25 mouse cellular contexts compared by ENCODE assay signal in the genomic region with DNA sequence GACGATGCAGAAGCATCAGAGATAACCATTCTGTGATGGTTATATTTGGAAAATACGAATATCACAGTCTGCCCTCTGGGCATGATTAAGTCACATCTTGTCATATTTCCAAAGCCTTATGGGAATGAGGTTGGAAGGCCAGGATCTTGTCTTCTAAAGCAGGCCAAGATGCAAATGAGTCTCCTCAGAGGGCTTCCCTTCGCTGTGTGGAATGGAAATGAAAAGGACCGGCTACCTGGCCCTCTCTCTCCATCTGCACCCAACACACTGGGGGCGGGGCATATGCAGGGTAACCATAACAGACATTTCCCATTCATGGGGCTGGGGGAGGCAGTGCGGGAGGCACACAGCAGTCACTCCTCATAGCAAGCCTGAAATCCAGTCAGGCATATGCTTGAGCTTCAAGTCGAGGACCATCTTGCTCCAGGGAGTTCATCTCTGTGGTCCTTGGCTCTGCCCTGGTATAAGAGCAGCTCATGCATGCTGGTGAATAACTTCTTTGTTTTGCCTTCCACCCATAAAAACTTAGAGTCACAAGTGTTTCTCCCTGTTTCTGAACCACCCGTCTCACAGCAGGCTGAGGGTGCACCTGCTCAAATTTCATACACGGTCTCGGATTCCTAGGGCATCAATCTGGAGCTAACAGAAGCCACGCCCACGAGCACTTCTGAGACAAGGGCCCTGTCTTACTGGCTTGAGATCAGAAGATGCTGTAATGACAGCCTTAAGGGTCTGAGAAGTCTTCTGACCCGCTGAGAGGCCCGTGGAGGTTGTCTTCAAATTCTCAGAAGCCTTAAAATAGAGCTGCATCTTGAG.
DNase-seq lines count a peak whose midpoint lies in the region; ATAC-seq lines count a peak whose summit lies in the region.
"Had no signal": no experiment of that assay in that cellular context is flagged by ENCODE, and none has a peak within 500 bp of the region (broad histone marks: within the 10 kb centered on the region; RNA-seq: fewer than 3 reads in every experiment).

No protein-coding gene starts in this region.

- no peak for ATAC-seq in forebrain, embryonic 15.5 days (replicated peaks)
- ATAC-seq in limb, embryonic 11.5 days (ENCODE audit: insufficient number of reproducible peaks, low FRiP score, low TSS enrichment, low read depth) = 0 out of 2 replicates have a peak, but pooled peaks have one; percentile 28
- no peak for ATAC-seq in neural tube, embryonic 12.5 days (ENCODE audit: low FRiP score, low read depth)
- ATAC-seq in neural tube, embryonic 15.5 days (ENCODE audit: low FRiP score) = no peak
- ATAC-seq: activated CD4-positive, CD25-positive, alpha-beta regulatory T cell, adult 4 months; hindbrain, postnatal 0 days; intestine, postnatal 0 days; midbrain, embryonic 16.5 days had no signal

- 0 out of 2 replicates have a peak overlapping the region, but pooled peaks have one; percentile 30 for H3K27ac ChIP-seq in forebrain, embryonic 10.5 days
- no peak overlapping the region for H3K27ac ChIP-seq in forebrain, embryonic 15.5 days (replicated peaks)
- H3K27ac ChIP-seq in limb, embryonic 11.5 days (replicated peaks; ENCODE audit: low read depth, low read length) = no peak overlapping the region
- no peak overlapping the region; the same call in 1 of the 2 replicates for H3K27ac ChIP-seq in limb, embryonic 10.5 days
- no peak overlapping the region for H3K27ac ChIP-seq in neural tube, embryonic 12.5 days
- no peak overlapping the region for H3K27ac ChIP-seq in neural tube, embryonic 15.5 days (replicated peaks)
- H3K27ac ChIP-seq: embryonic facial prominence, embryonic 13.5 days; heart, adult 2 months; heart, embryonic 15.5 days; hindbrain, postnatal 0 days; macrophage; stomach, postnatal 0 days had no signal

- no peak overlapping the region for H3K4me3 ChIP-seq in forebrain, embryonic 10.5 days
- H3K4me3 ChIP-seq in forebrain, embryonic 15.5 days = no peak overlapping the region
- no peak overlapping the region for H3K4me3 ChIP-seq in limb, embryonic 11.5 days (ENCODE audit: low read depth, low read length)
- no peak overlapping the region for H3K4me3 ChIP-seq in limb, embryonic 10.5 days
- no peak overlapping the region for H3K4me3 ChIP-seq in neural tube, embryonic 12.5 days
- no peak overlapping the region for H3K4me3 ChIP-seq in neural tube, embryonic 15.5 days (replicated peaks)
- H3K4me3 ChIP-seq: embryonic facial prominence, embryonic 13.5 days; heart, adult 2 months; heart, embryonic 15.5 days had no signal

- H3K36me3 ChIP-seq in forebrain, embryonic 10.5 days (replicated peaks) = no peaks in the 10 kb centered on the region
- no peaks in the 10 kb centered on the region for H3K36me3 ChIP-seq in forebrain, embryonic 15.5 days
- no peaks in the 10 kb centered on the region for H3K36me3 ChIP-seq in limb, embryonic 11.5 days (ENCODE audit: control insufficient read depth, insufficient read depth, low read length)
- H3K36me3 ChIP-seq in limb, embryonic 10.5 days = no peaks in the 10 kb centered on the region
- no peaks in the 10 kb centered on the region for H3K36me3 ChIP-seq in neural tube, embryonic 12.5 days
- H3K36me3 ChIP-seq in neural tube, embryonic 15.5 days = no peaks in the 10 kb centered on the region
- H3K36me3 ChIP-seq: embryonic facial prominence, embryonic 13.5 days; G1E; heart, embryonic 15.5 days had no signal

- no peak overlapping the region for H3K9ac ChIP-seq in forebrain, embryonic 15.5 days (replicated peaks)
- H3K9ac ChIP-seq in limb, embryonic 11.5 days (ENCODE audit: low read length) = no peak overlapping the region
- H3K9ac ChIP-seq in neural tube, embryonic 12.5 days = no peak overlapping the region
- H3K9ac ChIP-seq in neural tube, embryonic 15.5 days (replicated peaks) = no peak overlapping the region
- H3K9ac ChIP-seq: embryonic facial prominence, embryonic 13.5 days; heart, embryonic 15.5 days had no signal

- H3K27me3 ChIP-seq in forebrain, embryonic 10.5 days (ENCODE audit: poor library complexity, severe bottlenecking) = no peaks in the 10 kb centered on the region
- no peaks in the 10 kb centered on the region for H3K27me3 ChIP-seq in forebrain, embryonic 15.5 days
- H3K27me3 ChIP-seq in limb, embryonic 11.5 days (ENCODE audit: control insufficient read depth, insufficient read depth, low read length) = no peaks in the 10 kb centered on the region
- no peaks in the 10 kb centered on the region for H3K27me3 ChIP-seq in limb, embryonic 10.5 days (ENCODE audit: low read depth, poor library complexity, severe bottlenecking)
- no peaks in the 10 kb centered on the region for H3K27me3 ChIP-seq in neural tube, embryonic 12.5 days (replicated peaks)
- no peaks in the 10 kb centered on the region for H3K27me3 ChIP-seq in neural tube, embryonic 15.5 days (replicated peaks)
- H3K27me3 ChIP-seq: embryonic facial prominence, embryonic 13.5 days; heart, embryonic 15.5 days had no signal

- no peaks in the 10 kb centered on the region for H3K9me3 ChIP-seq in forebrain, embryonic 10.5 days
- no peaks in the 10 kb centered on the region for H3K9me3 ChIP-seq in forebrain, embryonic 15.5 days
- no peaks in the 10 kb centered on the region for H3K9me3 ChIP-seq in limb, embryonic 11.5 days (ENCODE audit: control insufficient read depth, low read length)
- no peaks in the 10 kb centered on the region for H3K9me3 ChIP-seq in limb, embryonic 10.5 days (replicated peaks)
- no peaks in the 10 kb centered on the region for H3K9me3 ChIP-seq in neural tube, embryonic 12.5 days
- no peaks in the 10 kb centered on the region for H3K9me3 ChIP-seq in neural tube, embryonic 15.5 days (replicated peaks)
- H3K9me3 ChIP-seq: embryonic facial prominence, embryonic 13.5 days; heart, embryonic 15.5 days had no signal

- no peak overlapping the region for H3K4me2 ChIP-seq in forebrain, embryonic 15.5 days (replicated peaks)
- H3K4me2 ChIP-seq in limb, embryonic 11.5 days (ENCODE audit: low read depth, severe bottlenecking) = no peak overlapping the region
- 0 out of 2 replicates have a peak overlapping the region, but pooled peaks have one; percentile 3 for H3K4me2 ChIP-seq in neural tube, embryonic 12.5 days (replicated peaks)
- no peak overlapping the region for H3K4me2 ChIP-seq in neural tube, embryonic 15.5 days
- H3K4me2 ChIP-seq: embryonic facial prominence, embryonic 13.5 days; heart, embryonic 15.5 days had no signal

- DNase-seq in forebrain, embryonic 10.5 days (ENCODE audit: extremely low spot score, low spot score) = no peak
- DNase-seq in limb, embryonic 11.5 days (ENCODE audit: low spot score) = peak; percentile 30
- no peak for DNase-seq in limb, embryonic 10.5 days (ENCODE audit: low spot score)
- DNase-seq in mesoderm, embryonic 11.5 days (ENCODE audit: low read depth, low spot score) = peak; percentile 55
- no peak for DNase-seq in heart, adult 9 months (ENCODE audit: low spot score in 2 of 2)
- DNase-seq: adrenal gland, postnatal 25 days; cerebellum, adult 11-12 months; cerebellum, postnatal 14 days; gastrocnemius, postnatal 10 days; heart, adult 2 months; heart, postnatal 4 days; liver; right cerebral cortex, adult 18-20 months had no signal

- WGBS in forebrain, embryonic 10.5 days = 71% methylated on average over 14 of the region's 14 CpGs
- WGBS in forebrain, embryonic 15.5 days = 60% methylated on average over 14 of the region's 14 CpGs
- 51% methylated on average over 14 of the region's 14 CpGs for WGBS in limb, embryonic 11.5 days
- 58% methylated on average over 14 of the region's 14 CpGs for WGBS in limb, embryonic 10.5 days
- 58% methylated on average over 14 of the region's 14 CpGs for WGBS in neural tube, embryonic 12.5 days
- WGBS in neural tube, embryonic 15.5 days = 63% methylated on average over 14 of the region's 14 CpGs

- peaks cover 19% of the 10 kb centered on the region for H3K4me1 ChIP-seq in forebrain, embryonic 10.5 days
- H3K4me1 ChIP-seq in forebrain, embryonic 15.5 days = no peaks in the 10 kb centered on the region
- peaks cover 8% of the 10 kb centered on the region; the same call in 1 of the 2 replicates for H3K4me1 ChIP-seq in limb, embryonic 11.5 days (ENCODE audit: control insufficient read depth, insufficient read depth, low read length)
- H3K4me1 ChIP-seq in limb, embryonic 10.5 days = peaks cover 20% of the 10 kb centered on the region
- H3K4me1 ChIP-seq in neural tube, embryonic 12.5 days = peaks cover 9% of the 10 kb centered on the region; the same call in 1 of the 2 replicates
- H3K4me1 ChIP-seq in neural tube, embryonic 15.5 days = no peaks in the 10 kb centered on the region; the same call in 1 of the 2 replicates
- H3K4me1 ChIP-seq: heart, embryonic 15.5 days had no signal

Comparison
In these comparisons a context has a peak if more than half of its experiments do, and no peak if none do; other contexts are left out.
1. DNase-seq: peak in limb, embryonic 11.5 days (single experiment) and mesoderm, embryonic 11.5 days (single experiment); none in forebrain, embryonic 10.5 days (single experiment), limb, embryonic 10.5 days (single experiment) and heart, adult 9 months (0 of 2).